Mouse (Mus musculus) cerebellum, adult (tissue): Measurements from ENCODE around the gene Ngdn.
"Not testable (repeated sequence)": the region's sequence is repeated elsewhere in the genome, so short reads cannot be mapped to it uniquely, and the experiment has no call there.

Experiments
- ATAC-seq: cut with Nextera tagmentation; 2 replicates; pipeline ENCODE4 v1.9.2; 2017; ENCODE audit warnings: mild to moderate bottlenecking, moderate library complexity, mixed read lengths; ENCODE audit not compliant: insufficient number of reproducible peaks, low FRiP score, low TSS enrichment

Ngdn gene

DNA sequence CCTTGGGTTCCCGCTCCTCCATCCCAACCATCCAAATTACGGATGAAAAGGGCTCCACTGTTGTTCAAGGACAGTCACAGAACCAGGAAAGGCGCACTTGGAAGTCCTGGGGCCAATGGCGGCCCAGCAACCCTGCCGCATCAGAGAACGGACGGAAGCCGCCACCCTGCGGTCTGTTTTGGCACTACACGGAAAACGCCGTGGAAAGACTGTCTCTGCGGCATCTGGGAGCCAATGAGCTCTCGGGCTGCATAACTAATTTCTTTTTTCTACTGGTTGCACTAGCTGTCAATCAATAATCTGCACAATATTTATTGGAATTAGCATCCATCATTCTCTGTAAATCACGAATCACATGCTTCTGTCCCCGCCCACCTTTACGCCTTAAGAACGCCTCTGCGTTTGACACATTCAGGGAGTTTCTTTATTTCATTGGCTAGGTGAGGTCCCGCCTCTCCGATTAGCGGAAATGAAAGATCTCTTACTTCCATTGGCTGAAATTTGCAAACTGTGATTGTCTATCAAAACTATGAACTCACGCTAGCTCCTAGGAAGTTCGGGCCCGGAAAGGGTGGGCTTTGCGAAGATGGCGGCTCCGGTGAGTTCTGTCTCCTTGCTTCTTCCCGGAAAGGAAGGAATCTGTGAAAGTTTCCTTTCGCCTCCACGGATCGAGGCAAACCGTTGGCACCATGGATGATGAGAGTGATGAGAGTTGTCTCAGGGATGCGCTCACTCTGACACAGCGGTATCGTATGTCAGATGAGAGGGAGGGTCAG lies at the start of gene Ngdn:
Gene Ngdn, plus strand, starts transcription at position 464 of the 776 bp plus-strand sequence.
- ATAC-seq = peak; percentile 93

DNA sequence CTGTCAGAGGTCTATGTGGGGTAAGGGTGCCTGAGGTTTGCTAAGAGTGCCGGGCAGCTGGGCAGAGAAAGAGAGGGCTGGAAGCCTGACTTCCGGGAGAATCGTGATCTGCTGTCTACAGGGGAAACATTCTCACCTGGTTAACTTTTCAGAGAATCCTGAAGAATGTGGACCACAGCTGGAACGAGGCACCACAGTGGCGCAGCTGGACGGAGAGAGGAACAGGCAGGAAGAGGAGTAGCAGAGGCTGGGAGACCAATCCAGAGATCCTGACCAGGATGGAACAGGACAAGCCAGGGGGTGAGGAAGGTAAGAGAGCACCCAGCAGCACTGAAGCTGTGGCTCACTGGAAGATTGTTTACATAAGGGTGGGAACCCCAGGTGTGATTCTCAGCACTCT lies 49.6 kb upstream of the Ngdn start:
- ATAC-seq = no peak

DNA sequence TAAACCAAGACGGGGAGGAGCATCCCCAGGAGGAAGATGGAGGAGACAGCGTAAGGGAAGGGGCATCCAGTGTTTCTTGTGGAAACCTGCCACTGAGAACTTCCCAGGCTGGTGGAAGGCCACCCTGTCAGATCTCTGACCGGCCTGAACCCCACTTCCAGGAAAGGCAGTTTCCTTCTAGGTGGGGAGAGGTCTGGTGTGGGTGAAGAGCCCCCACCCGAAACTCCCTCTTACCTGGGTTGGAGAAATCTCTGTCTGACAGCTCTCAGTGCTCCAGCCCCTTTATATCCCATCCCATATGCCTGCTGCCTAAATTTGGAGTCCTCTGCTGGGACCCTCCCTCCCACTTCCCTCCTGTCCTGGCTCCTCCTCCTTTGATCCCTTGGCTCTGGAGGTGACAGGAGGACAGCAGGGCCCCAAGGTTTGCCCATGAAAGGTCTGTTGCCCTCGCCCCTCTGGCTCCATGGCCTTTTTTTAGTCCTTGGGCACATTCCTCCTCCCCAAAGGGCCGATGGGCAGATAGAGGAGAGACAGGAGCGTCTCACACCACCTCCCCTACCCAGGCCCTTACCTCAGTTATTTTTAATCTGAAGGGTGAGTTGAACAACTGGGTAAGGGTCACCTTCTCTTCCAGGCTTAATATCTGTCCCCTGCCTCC lies 48.8 kb upstream of the Ngdn start, which contains the start of gene Myh6:
Gene Myh6, minus strand, starts transcription at position 608 of the 658 bp plus-strand sequence.
- ATAC-seq = no peak

DNA sequence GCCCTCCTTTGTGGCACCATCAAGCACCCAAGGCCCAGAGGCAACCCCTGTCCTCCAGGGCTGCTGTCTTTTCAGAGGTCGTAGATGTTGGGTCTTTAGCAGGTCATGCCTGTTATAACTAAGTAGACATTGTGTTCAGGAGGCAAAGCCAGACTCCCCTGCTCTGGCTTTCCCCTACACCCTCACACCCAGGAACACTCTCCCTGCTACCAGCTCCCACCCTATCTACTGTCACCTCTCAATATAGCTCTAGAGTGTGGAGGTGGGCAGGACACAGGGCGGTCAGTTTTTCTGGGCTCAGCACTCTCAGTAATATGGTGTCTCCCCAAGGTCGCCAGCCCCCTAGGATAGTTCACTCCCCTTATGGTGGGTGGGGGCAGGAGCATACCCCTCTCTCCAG lies 47.4 kb upstream of the Ngdn start:
- no peak for ATAC-seq

DNA sequence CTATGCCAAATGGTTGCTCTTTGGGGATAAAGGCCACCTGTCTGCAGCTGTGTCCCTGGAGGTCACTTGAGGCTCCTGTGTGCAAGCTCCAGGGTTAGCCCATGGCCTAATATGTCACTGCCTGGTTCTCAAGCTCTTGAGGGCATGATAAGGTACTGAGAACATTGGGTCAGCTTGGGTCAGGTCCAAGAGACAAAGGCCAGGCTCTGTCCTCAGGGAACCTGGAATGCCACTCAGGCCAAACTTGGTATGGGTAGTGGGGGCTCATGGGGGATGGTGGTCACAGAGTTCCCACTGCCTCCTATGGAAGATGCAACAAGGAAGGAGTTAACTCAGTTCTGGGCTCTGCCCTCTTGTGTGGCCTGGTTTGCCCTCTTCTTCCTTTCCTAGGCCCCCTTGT lies 46.9 kb upstream of the Ngdn start:
- no peak for ATAC-seq

DNA sequence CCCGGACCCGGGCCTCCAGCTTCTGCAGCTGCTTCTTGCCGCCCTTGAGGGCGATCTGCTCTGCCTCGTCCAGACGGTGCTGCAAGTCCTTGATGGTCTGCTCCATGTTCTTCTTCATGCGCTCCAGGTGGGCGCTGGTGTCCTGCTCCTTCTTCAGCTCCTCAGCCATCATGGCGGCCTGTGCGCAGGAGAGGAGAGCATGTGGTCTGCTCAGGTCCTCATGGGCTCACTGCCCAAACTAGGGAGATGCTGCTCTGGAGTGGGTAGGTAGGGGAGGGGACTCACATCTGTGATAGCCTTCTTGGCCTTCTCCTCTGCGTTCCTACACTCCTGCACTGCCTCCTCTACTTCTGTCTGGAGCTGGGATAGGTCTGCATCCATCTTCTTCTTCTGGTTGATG lies 42.5 kb upstream of the Ngdn start:
- ATAC-seq = not testable (repeated sequence)

DNA sequence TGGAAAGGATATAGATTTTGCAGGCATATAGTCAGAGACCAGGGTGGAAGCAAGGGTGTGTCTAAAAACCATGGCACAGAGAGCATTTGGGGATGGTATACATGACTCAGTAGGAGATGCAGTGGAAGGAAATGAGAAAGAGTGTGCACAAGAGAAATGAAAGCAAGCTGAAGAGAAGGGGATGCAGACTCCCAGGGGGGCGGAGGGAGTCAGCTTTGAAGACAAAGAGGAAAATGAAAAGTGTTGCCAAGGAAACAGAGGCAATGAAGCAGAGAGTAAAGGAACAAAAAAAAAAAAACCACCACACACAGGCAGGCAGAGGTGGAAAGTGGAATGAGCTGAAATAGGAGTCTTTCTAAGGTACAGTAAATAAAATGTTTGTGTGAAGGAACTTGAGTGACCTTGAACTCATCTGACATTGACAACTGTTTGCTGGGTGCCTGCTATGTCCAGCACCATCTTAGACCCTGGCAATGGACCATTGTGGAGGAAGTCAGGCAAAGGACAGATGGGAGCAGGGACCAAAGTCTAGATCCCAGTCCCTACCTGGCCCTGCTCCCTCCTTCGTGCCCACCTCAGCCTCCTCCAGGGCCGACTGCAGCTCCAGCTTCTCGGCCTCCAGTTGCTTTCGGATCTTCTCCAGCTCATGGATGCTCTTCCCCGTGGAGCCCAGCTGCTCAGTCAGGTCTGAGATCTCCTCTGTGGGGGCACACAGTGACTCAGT lies 41.0 kb upstream of the Ngdn start:
- no peak for ATAC-seq

DNA sequence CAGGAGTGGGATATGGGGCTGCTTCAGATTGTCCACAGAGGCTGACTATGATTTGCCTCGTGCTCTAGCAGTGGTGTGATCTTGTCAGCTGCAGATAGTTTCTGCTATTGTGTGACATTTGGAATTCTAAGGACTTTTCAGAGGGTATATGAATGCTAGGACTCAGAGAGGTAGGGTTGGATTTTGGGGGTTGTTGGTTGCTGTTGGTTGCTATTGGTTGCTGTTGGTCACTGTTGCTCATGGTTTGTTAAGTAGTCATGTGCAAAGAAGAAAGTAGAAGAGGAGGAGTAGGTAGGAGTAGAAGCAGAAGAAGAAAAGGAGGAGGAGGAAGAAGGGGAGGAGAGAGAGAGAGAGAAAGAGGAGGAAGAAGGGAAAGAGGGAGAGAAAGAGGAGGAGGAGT lies 38.6 kb upstream of the Ngdn start, which contains the start of gene Gm17428:
Gene Gm17428, plus strand, starts transcription at position 301 of the 400 bp plus-strand sequence.
- no peak for ATAC-seq

DNA sequence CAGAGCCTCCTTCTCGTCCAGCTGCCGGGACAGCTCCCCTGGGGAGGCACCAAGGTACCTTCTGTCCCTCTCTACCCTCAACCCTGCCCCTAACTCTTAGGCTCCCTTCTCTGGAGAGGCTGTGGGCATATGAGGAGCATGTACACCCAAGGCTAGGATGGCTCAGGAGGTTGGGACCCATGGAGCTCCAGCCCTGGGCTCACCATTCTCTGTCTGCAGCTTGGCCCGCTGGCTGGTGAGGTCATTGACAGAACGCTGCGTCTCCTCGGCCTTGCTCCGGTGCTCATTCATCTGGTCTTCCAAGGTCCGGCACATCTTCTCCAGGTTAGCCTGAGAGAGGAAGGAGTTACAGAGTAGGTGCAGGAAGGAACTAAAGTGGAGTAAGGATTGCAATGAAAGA lies 36.6 kb upstream of the Ngdn start:
- no peak for ATAC-seq

DNA sequence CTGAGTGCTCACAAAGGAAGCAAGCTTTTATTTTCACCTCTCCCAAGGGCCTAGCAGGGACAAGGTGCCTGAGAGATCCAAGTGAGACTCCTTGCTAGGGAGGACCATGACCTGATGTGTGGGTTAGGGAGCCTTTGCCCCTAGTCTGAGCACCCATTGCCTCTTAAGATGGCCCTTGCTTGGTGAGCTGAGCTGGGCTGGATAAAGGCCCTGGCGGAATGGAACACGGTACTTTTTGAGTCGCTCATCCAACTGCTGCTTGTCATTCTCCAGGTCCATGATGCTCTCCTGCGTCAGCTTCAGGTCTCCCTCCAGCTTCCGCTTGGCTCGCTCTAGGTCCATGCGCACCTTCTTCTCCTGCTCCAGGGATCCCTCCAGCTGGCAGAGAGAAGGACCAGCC lies 33.3 kb upstream of the Ngdn start:
- ATAC-seq = no peak

DNA sequence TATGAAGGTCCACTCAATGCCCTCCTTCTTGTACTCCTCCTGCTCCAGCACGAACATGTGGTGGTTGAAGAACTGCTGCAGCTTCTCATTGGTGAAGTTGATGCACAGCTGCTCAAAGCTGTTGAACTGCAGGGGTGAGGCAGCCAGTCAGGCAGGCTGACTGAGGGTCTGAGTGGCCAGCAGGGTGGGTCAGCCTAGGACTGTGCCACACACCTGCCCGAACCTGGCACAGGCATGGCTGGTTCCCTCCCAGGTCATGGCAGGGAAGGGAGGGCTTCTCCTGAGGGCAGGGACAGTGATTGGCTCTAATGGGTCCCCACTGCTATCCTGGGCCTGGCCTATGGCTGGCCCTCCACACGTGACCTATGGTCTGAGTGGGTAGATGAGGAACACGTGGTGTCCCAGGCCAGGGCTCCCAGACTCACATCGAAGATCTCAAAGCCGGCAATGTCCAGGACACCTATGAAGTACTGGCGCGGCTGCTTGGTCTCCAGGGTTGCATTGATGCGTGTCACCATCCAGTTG lies 26.8 kb upstream of the Ngdn start:
- not testable (repeated sequence) for ATAC-seq

DNA sequence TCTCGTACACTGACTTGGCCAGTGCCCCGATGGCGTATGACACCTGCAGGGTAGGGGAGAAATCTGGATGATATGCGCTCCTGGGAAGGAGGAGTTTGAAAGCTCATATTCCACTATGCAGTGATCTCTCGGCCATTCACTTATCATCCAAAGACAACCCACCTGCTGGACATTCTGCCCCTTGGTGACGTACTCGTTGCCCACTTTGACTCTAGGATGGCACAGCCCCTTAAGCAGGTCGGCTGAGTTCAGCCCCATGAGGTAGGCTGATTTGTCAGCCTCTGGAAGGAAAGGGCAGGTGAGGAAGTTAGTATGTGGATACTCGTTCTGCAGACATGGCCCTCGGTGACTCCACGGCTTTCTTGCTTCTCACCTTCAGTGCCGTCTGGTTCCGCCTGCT lies 26.4 kb upstream of the Ngdn start:
- no peak for ATAC-seq

DNA sequence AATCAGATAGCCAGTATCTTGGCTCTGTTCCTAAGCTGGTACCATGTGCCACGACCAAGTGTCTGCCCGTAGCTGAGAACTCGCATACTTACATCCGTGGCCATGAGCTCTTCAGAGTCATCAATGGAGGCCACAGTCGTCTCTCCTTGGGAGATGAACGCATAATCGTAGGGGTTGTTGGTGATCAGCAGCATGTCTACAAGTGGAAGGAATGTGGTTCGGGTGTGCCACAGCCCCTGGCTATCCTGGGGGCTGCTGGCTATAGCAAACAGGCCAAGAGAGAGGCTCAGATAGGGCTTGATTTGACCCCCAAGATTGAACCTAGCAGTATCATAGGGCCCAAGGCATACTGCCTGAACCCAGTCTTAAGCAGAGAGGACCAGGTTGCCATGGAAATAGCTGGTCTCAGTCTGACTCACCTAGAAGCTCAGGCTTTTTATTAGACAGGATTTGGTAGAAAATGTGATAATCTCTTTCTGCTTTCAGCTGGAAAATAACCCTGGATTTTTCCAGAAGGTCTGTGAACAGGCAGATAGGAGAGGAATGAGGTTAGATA lies 25.3 kb upstream of the Ngdn start:
- ATAC-seq = no peak

DNA sequence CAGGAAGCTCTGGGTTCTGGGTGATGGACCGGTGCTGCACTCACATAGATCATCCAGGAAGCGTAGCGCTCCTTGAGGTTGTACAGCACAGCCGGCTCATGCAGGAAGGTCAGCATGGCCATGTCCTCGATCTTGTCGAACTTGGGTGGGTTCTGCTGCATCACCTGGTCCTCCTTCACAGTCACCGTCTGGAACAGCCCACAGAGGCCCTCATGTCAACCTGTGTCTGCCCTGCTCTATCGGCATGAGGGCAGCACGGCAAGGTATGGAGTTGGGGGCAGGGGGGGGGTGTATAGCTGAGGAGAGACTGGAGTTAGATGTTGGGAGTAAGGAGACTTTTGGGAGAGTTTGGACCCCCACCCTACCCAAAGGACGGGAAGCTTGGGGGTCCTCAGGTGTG lies 23.1 kb upstream of the Ngdn start:
- no peak for ATAC-seq

DNA sequence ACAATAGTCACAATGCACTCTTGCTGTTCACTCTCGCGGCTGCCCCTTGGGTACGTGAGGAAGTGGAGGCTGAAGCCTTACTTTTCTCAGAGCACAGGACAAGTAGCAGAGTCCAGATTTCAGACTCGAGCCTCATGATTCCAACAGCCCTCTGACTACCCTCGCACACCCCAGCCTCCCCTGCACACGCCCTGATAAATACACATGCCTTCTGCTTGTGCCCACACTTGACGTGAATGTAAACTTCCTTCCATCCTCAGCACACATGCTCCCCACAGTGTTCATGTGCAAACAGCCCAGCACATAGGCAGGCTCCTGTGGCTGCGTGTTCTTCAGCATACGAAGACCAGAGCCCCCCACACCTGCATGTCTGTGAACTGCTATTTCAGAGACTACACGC lies 21.6 kb upstream of the Ngdn start:
- ATAC-seq = no peak

DNA sequence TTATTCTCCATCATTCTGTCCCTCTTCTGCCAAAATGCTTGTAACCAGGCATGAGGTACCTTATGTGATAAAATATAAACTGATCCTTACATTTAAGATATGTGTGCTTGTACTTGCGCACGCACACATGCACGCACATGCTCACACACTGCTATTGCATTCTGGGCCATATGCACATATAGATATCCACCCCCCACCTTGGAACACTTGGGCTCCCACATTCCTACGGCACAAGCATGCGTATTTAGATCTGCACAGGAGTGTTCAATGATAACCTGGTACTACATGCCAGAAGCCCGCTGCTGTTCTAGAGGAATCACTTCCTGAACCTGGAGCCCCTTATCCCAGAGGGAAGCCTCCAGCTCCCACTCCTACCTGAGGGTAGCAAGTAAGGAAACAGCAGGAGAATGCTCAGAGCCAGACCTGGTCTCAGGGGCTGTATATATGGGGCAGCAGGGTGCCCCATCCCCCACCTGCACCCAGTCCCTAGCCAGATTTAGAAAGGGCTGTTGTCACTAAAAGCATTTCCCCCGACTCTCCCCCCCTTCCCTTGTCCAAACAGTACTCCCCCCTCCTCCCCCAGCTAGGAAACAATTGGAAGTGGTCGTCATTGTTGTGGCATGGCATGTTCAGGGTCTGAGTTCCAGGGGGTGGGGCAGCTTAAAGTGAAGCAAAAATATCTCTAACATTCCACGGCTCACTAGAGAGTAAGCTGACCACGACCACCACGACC lies 21.0 kb upstream of the Ngdn start, which contains the start of gene Myh7:
Gene Myh7, minus strand, starts transcription at position 491 of the 733 bp plus-strand sequence.
- no peak for ATAC-seq

DNA sequence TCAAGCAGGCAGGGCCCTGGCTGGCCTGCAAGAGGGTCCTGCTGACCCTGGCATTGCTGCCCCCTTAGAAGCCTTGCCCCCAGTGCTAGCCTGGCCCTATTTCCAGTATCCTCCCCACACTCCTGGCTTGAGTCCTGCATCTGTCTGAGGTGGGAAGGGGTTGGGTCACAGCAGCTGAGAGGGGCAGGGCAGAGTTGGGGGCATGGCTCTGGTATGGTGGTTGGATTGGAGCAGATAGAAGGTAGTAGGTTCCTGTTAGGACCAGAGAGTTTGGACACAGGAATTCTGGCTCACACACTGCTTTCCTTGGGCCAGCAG lies 20.4 kb upstream of the Ngdn start:
- ATAC-seq = no peak

DNA sequence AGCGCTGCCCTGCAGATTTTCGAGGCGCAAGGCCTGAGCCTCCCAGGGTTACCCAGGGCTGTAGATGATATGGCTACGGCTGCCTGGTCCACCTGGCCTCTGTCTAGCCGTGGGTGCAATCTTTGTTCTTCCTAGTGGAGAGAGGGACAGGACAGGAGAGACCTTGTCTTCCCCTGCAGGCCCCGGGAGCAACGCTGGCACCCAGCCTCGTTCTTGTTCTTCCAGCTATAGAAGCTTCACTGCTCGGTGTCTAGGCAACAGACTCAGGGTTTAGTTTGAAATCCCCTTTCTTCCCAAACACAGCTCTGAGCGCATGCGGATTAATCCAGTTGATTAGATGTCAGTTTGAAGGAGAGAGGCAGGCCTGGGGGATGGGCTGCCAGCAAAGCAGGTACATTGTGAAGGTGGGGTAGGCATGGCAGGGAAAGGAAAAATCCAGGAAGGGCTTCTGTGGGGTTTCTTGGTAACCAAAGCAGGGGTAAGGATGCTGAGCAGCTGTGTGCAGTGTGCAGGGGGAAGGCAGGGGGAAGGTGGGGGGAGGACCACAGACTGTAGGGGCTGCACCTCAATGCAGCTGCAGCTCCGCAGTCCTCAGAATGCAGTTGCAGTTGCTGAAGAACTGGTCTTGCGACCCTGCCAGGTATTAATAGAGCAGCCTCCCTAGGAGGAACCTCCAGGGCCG lies 19.7 kb upstream of the Ngdn start:
- ATAC-seq = no peak

DNA sequence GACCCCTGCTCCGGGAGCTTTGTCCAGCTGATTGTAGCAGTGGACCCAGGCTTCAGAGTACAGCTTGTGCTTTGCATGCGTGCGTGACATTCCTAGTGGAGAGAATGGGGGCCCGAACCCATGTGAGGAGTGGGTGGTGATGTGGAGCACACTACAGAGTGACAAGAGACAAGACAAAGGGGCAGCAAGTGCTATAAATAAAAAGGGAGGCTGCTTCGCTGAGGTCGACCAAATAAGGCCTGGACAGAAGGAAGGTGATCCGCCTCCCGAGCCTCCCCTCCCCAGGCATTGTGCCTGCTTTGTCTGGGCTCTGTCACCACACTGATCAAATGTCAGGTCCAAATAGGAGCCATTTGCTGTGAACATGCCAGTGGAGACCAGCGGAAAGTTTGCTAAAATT lies 18.5 kb upstream of the Ngdn start:
- ATAC-seq = no peak

DNA sequence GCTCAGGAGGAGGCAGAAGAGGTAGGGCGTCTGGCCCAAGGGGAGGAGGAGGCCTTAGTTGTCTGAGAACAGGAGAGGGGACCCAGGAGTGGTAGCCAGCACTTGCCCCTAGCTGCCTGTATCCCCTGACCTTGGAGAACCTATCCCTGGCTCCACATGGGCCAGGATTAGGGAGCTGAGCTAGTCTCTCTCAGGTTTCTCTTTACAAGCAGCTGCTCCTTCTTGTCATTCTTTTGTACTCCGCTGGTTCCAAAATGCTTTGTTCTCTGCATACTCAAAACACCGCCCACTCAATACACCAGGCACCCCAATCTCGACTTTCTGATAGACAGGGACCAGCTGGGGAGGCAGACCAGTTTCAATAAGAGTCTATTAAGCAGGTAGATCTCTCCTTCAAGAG lies 18.0 kb upstream of the Ngdn start:
- no peak for ATAC-seq
